Mouse (Mus musculus): ENCODE data around the gene Dnah8.

The Dnah8 gene

GRCm38 (mm10) chr17:30746056-30747024, 122.2 kb downstream of the Dnah8 start:
- peak; percentile 65 for DNase-seq (ENCODE audit: extremely low spot score, low spot score)

- no peak for DNase-seq (ENCODE audit: extremely low spot score, low spot score)
Measured at GRCm38 (mm10) chr17:30749391-30749790, 125.2 kb downstream of the Dnah8 start.

- no peak for DNase-seq (ENCODE audit: extremely low spot score, low spot score)
Measured at GRCm38 (mm10) chr17:30750269-30750668, 126.1 kb downstream of the Dnah8 start.

- no peak for DNase-seq (ENCODE audit: extremely low spot score, low spot score)
Measured at GRCm38 (mm10) chr17:30752370-30752818, 128.2 kb downstream of the Dnah8 start.

- DNase-seq (ENCODE audit: extremely low spot score, low spot score): no peak
Measured at GRCm38 (mm10) chr17:30753201-30753600, 129.0 kb downstream of the Dnah8 start.

- DNase-seq (ENCODE audit: extremely low spot score, low spot score): no peak
Measured at GRCm38 (mm10) chr17:30756771-30757170, 132.6 kb downstream of the Dnah8 start.

- DNase-seq (ENCODE audit: extremely low spot score, low spot score): no peak
Measured at GRCm38 (mm10) chr17:30760307-30760706, 136.2 kb downstream of the Dnah8 start.

GRCm38 (mm10) chr17:30764276-30764675, 140.1 kb downstream of the Dnah8 start:
- DNase-seq (ENCODE audit: extremely low spot score, low spot score): no peak

GRCm38 (mm10) chr17:30774416-30774815, 150.3 kb downstream of the Dnah8 start:
- no peak for DNase-seq (ENCODE audit: extremely low spot score, low spot score)

GRCm38 (mm10) chr17:30775096-30775495, 150.9 kb downstream of the Dnah8 start:
- no peak for DNase-seq (ENCODE audit: extremely low spot score, low spot score)

- no peak for DNase-seq (ENCODE audit: extremely low spot score, low spot score)
Measured at GRCm38 (mm10) chr17:30781046-30781445, 156.9 kb downstream of the Dnah8 start.

- no peak for DNase-seq (ENCODE audit: extremely low spot score, low spot score)
Measured at GRCm38 (mm10) chr17:30782286-30782685, 158.1 kb downstream of the Dnah8 start.

GRCm38 (mm10) chr17:30788361-30788760, 164.2 kb downstream of the Dnah8 start:
- DNase-seq (ENCODE audit: extremely low spot score, low spot score): no peak

GRCm38 (mm10) chr17:30790816-30791215, 166.7 kb downstream of the Dnah8 start:
- DNase-seq (ENCODE audit: extremely low spot score, low spot score): no peak

GRCm38 (mm10) chr17:30792396-30792795, 168.2 kb downstream of the Dnah8 start:
- no peak for DNase-seq (ENCODE audit: extremely low spot score, low spot score)

- no peak for DNase-seq (ENCODE audit: extremely low spot score, low spot score)
Measured at GRCm38 (mm10) chr17:30796616-30797015, 172.5 kb downstream of the Dnah8 start.

- no peak for DNase-seq (ENCODE audit: extremely low spot score, low spot score)
Measured at GRCm38 (mm10) chr17:30800261-30800985, 176.3 kb downstream of the Dnah8 start.

- DNase-seq (ENCODE audit: extremely low spot score, low spot score): no peak
Measured at GRCm38 (mm10) chr17:30803668-30804067, 179.5 kb downstream of the Dnah8 start.

GRCm38 (mm10) chr17:30804955-30805354, 180.8 kb downstream of the Dnah8 start:
- no peak for DNase-seq (ENCODE audit: extremely low spot score, low spot score)

- no peak for DNase-seq (ENCODE audit: extremely low spot score, low spot score)
Measured at GRCm38 (mm10) chr17:30805511-30806059, 181.4 kb downstream of the Dnah8 start.

- no peak for DNase-seq (ENCODE audit: extremely low spot score, low spot score)
Measured at GRCm38 (mm10) chr17:30808866-30809660, 184.9 kb downstream of the Dnah8 start.
